Mouse (Mus musculus): ENCODE results near the gene 1110051M20Rik.

- TF ChIP-seq GATA1 (IDR thresholded peaks at IDR 0.05; ENCODE audit: borderline replicate concordance, low read length): no peak
- TF ChIP-seq FLI1 (IDR thresholded peaks at IDR 0.05; ENCODE audit: low read length): no peak
These were observed 18.2 kb downstream of the 1110051M20Rik start for GRCm38 (mm10) chr2:91426321-91426720.

Data from megakaryocyte, embryonic 14.5 days (primary cell).